Mouse (Mus musculus) embryonic facial prominence, embryonic 12.5 days (tissue): ENCODE results near the gene Prss44. TPM values are rescaled to one million over a fixed set of nuclear protein-coding genes. Genes with fewer than 3 reads are reported as not detected.

Source experiments
- ATAC-seq: fragments of 200-750 bp; cut with Nextera tagmentation; 2 replicates; pipeline ENCODE4 v1.8.0; 2017; ENCODE audit not compliant: insufficient number of reproducible peaks, insufficient read depth, low FRiP score, low TSS enrichment
- H3K27ac ChIP-seq: fragments of 300-500 bp; sonication (generic); 2 replicates; pipeline ENCODE4 v1.5.1; 2016; ENCODE audit warnings: mild to moderate bottlenecking
- H3K27me3 ChIP-seq: fragments of 300-500 bp; sonication (generic); 2 replicates; pipeline ENCODE4 v1.6.1; 2016; ENCODE audit warnings: mild to moderate bottlenecking, moderate library complexity
- H3K36me3 ChIP-seq: fragments of 300-500 bp; sonication (generic); 2 replicates; pipeline ENCODE4 v1.6.1; 2016; ENCODE audit warnings: mild to moderate bottlenecking
- H3K4me1 ChIP-seq: fragments of 300-500 bp; sonication (generic); 2 replicates; pipeline ENCODE4 v1.6.1; 2016
- H3K4me2 ChIP-seq: fragments of 300-500 bp; sonication (generic); replicated peaks from 2 replicates; pipeline ENCODE4 v1.6.1; 2016; ENCODE audit warnings: mild to moderate bottlenecking, moderate library complexity
- H3K4me3 ChIP-seq: fragments of 300-500 bp; sonication (generic); 2 replicates; pipeline ENCODE4 v1.5.1; 2016; ENCODE audit warnings: mild to moderate bottlenecking
- H3K9ac ChIP-seq: fragments of 300-500 bp; sonication (generic); 2 replicates; pipeline ENCODE4 v1.6.1; 2016; ENCODE audit warnings: mild to moderate bottlenecking, moderate library complexity
- H3K9me3 ChIP-seq: fragments of 300-500 bp; sonication (generic); 2 replicates; pipeline ENCODE4 v1.6.1; 2016; ENCODE audit warnings: mild to moderate bottlenecking, moderate library complexity
- WGBS: fragments of 180-500 bp; shearing (Covaris S2); methylation state at CpG from one replicate; pipeline ENCODE4 v1.1.7; 2016; 5-methylcytosine and 5-hydroxymethylcytosine counted together
- polyA plus RNA-seq: library from polyadenylated mRNA; unstranded; fragments of >200 nt; fragmentation: Nextera tagmentation; extraction: Ambion mirVana; gene quantifications from 2 replicates; pipeline ENCODE4 v1.2.1, GENCODE M21; 2016

The Prss44 gene
- polyA plus RNA-seq, 1 experiment from 2014 or later: not detected

GRCm38 (mm10) chr9:110871030-110871429, 57.2 kb downstream of the Prss44 start:
- Histone ChIP-seq H3K4me3 (no peak overlapping the region), H3K27me3 (peaks cover 29% of the 10 kb centered on the region), H3K4me2 (no peak overlapping the region), H3K9ac (no peak overlapping the region), H3K4me1 (peaks cover 20% of the 10 kb centered on the region), H3K27ac (no peak overlapping the region), H3K36me3 (no peaks in the 10 kb centered on the region), H3K9me3 (no peaks in the 10 kb centered on the region)
- 17% methylated on average over 7 of the region's 7 CpGs for WGBS
- ATAC-seq: no peak

Other genes starting within 250 kb of the Prss44 start
- 58.8 and 59.8 TPM in 2 replicates for gene Nradd, start 189.5 kb upstream of the Prss44 start, polyA plus RNA-seq
- gene Nbeal2, start 159.8 kb upstream of the Prss44 start, polyA plus RNA-seq: 1.2 and 1.7 TPM in 2 replicates
- gene Ccdc12, start 157.5 kb upstream of the Prss44 start, polyA plus RNA-seq: 118 and 120 TPM in 2 replicates
- gene Myl3, start 72.1 kb upstream of the Prss44 start, polyA plus RNA-seq: 1.9 and 2.4 TPM in 2 replicates
- 115 and 117 TPM in 2 replicates for gene Pth1r, start 66.8 kb upstream of the Prss44 start, polyA plus RNA-seq
- gene Prss42, start 15.8 kb upstream of the Prss44 start, polyA plus RNA-seq: not detected in 2 replicates
- gene Prss43, start 12.7 kb downstream of the Prss44 start, polyA plus RNA-seq: not detected in 2 replicates
- not detected in 2 replicates for gene Prss45, start 20.6 kb downstream of the Prss44 start, polyA plus RNA-seq
- gene Prss46, start 30.5 kb downstream of the Prss44 start, polyA plus RNA-seq: not detected in 2 replicates
- 0.15 and 0.50 TPM in 2 replicates for gene Prss50, start 44.0 kb downstream of the Prss44 start, polyA plus RNA-seq
- gene Als2cl, start 65.9 kb downstream of the Prss44 start, polyA plus RNA-seq: 2.1 and 2.2 TPM in 2 replicates
- gene Tmie, start 66.1 kb downstream of the Prss44 start, polyA plus RNA-seq: 0.96 and 1.3 TPM in 2 replicates
- gene Fam240a, start 102.9 kb downstream of the Prss44 start, polyA plus RNA-seq: not detected in 2 replicates
- gene Tdgf1, start 132.2 kb downstream of the Prss44 start, polyA plus RNA-seq: not detected in 2 replicates
- gene Lrrc2, start 137.6 kb downstream of the Prss44 start, polyA plus RNA-seq: 0.15 TPM in 1 of 2 replicates, not detected in the other
- not detected in 2 replicates for gene Rtp3, start 176.6 kb downstream of the Prss44 start, polyA plus RNA-seq
- gene Ltf, start 205.3 kb downstream of the Prss44 start, polyA plus RNA-seq: 1.3 and 4.5 TPM in 2 replicates
- 0.92 and 0.93 TPM in 2 replicates for gene Ccrl2, start 243.5 kb downstream of the Prss44 start, polyA plus RNA-seq